Mouse (Mus musculus) embryonic facial prominence, embryonic 14.5 days (tissue): Measurements from ENCODE around the gene Shroom3. TPM values are rescaled to one million over a fixed set of nuclear protein-coding genes. Genes with fewer than 3 reads are reported as not detected.

Experiments used
- ATAC-seq: fragments of 200-750 bp; cut with Nextera tagmentation; 2 replicates; pipeline ENCODE4 v1.8.0; 2017; ENCODE audit warnings: low read depth, moderate number of reproducible peaks, moderate TSS enrichment
- DNase-seq: peaks from one replicate; pipeline ENCODE4 v3.0.0-alpha.2; 2015; ENCODE audit warnings: low spot score
- H3K27ac ChIP-seq: fragments of 300-500 bp; sonication (generic); replicated peaks from 2 replicates; pipeline ENCODE4 v1.5.1; 2014; ENCODE audit warnings: low read depth, mild to moderate bottlenecking, low read length, moderate library complexity
- H3K27me3 ChIP-seq: fragments of 300-500 bp; sonication (generic); replicated peaks from 2 replicates; pipeline ENCODE4 v1.6.1; 2014; ENCODE audit warnings: low read length; ENCODE audit not compliant: control insufficient read depth, insufficient read depth
- H3K36me3 ChIP-seq: fragments of 300-500 bp; sonication (generic); 2 replicates; pipeline ENCODE4 v1.6.1; 2014; ENCODE audit warnings: low read length, mixed read lengths; ENCODE audit not compliant: control insufficient read depth, insufficient read depth
- H3K4me1 ChIP-seq: fragments of 300-500 bp; sonication (generic); 2 replicates; pipeline ENCODE4 v1.6.1; 2014; ENCODE audit warnings: antibody characterized with exemption, low read length; ENCODE audit not compliant: control insufficient read depth, insufficient read depth
- H3K4me2 ChIP-seq: fragments of 300-500 bp; sonication (generic); 2 replicates; pipeline ENCODE4 v1.6.1; 2014; ENCODE audit warnings: low read depth, mild to moderate bottlenecking, low read length, moderate library complexity, mixed read lengths
- H3K4me3 ChIP-seq: fragments of 300-500 bp; sonication (generic); 2 replicates; pipeline ENCODE4 v1.5.1; 2014; ENCODE audit warnings: low read depth, mild to moderate bottlenecking, low read length
- H3K9ac ChIP-seq: fragments of 300-500 bp; sonication (generic); 2 replicates; pipeline ENCODE4 v1.6.1; 2014; ENCODE audit warnings: low read depth, mild to moderate bottlenecking, low read length, moderate library complexity, mixed read lengths
- H3K9me3 ChIP-seq: fragments of 300-500 bp; sonication (generic); 2 replicates; pipeline ENCODE4 v1.6.1; 2016; ENCODE audit warnings: low read length; ENCODE audit not compliant: control insufficient read depth
- WGBS: fragments of 180-500 bp; shearing (Covaris S2); extraction: QIAGEN DNeasy Blood & Tissue Kit; methylation state at CpG from one replicate; pipeline ENCODE4 v1.1.7; 2014; 5-methylcytosine and 5-hydroxymethylcytosine counted together
- polyA plus RNA-seq: library from polyadenylated mRNA; unstranded; fragments of >200 nt; fragmentation: Nextera tagmentation; extraction: Ambion mirVana; gene quantifications from 2 replicates; pipeline ENCODE4 v1.2.1, GENCODE M21; 2014

Gene Shroom3
- 3.4 and 4.4 TPM in 2 replicates for polyA plus RNA-seq

GRCm38 (mm10) chr5:92683351-92683807, at the start of gene Shroom3:
Gene Shroom3, plus strand, starts transcription at chr5:92683435.
- peak; percentile 38 for DNase-seq
- ATAC-seq = no peak
- no peaks in the 10 kb centered on the region for H3K9me3 ChIP-seq

GRCm38 (mm10) chr5:92633526-92633925, 49.7 kb upstream of the Shroom3 start:
- 61% methylated on average over 4 of the region's 4 CpGs for WGBS
- no peak overlapping the region for H3K4me2 ChIP-seq
- no peak for DNase-seq

More at GRCm38 (mm10) chr5:92683351-92683807, at the start of gene Shroom3:
- Histone ChIP-seq H3K27me3 (peaks cover 4% of the 10 kb centered on the region; the same call in 1 of the 2 replicates), H3K4me1 (peaks cover 5% of the 10 kb centered on the region; the same call in 1 of the 2 replicates), H3K4me2 (peak within 1 kb of the TSS; percentile 95), H3K9ac (peak within 1 kb of the TSS; percentile 63), H3K36me3 (no peaks in the 10 kb centered on the region), H3K27ac (peak within 1 kb of the TSS; percentile 29; the same call in 1 of the 2 replicates), H3K4me3 (peak within 1 kb of the TSS; percentile 49)
- WGBS = under 1% methylated on average over 24 of the region's 26 CpGs

GRCm38 (mm10) chr5:92634916-92635315, 48.3 kb upstream of the Shroom3 start:
- Histone ChIP-seq H3K9me3 (no peaks in the 10 kb centered on the region), H3K9ac (no peak overlapping the region), H3K4me3 (no peak overlapping the region), H3K4me2 (no peak overlapping the region), H3K27me3 (no peaks in the 10 kb centered on the region), H3K36me3 (no peaks in the 10 kb centered on the region), H3K27ac (no peak overlapping the region), H3K4me1 (no peaks in the 10 kb centered on the region)
- no peak for ATAC-seq
- WGBS = 63% methylated on average over 3 of the region's 3 CpGs
- no peak for DNase-seq

More at GRCm38 (mm10) chr5:92633526-92633925, 49.7 kb upstream of the Shroom3 start:
- Histone ChIP-seq H3K9ac (no peak overlapping the region), H3K4me1 (no peaks in the 10 kb centered on the region), H3K9me3 (no peaks in the 10 kb centered on the region), H3K27me3 (no peaks in the 10 kb centered on the region), H3K4me3 (no peak overlapping the region), H3K36me3 (no peaks in the 10 kb centered on the region), H3K27ac (no peak overlapping the region)
- no peak for ATAC-seq

- Histone ChIP-seq H3K36me3 (no peaks in the 10 kb centered on the region), H3K9ac (no peak overlapping the region), H3K4me2 (no peak overlapping the region), H3K27me3 (no peaks in the 10 kb centered on the region), H3K4me3 (no peak overlapping the region), H3K4me1 (no peaks in the 10 kb centered on the region), H3K9me3 (no peaks in the 10 kb centered on the region), H3K27ac (no peak overlapping the region)
- no peak for ATAC-seq
- WGBS = 84% methylated on average over 5 of the region's 5 CpGs
- no peak for DNase-seq
Observed at GRCm38 (mm10) chr5:92635891-92636290, 47.3 kb upstream of the Shroom3 start.

- no peak for ATAC-seq
- H3K4me1 ChIP-seq = no peaks in the 10 kb centered on the region
- 79% methylated on average over 3 of the region's 3 CpGs for WGBS
- no peak overlapping the region for H3K4me3 ChIP-seq
- no peak overlapping the region for H3K4me2 ChIP-seq
- H3K9me3 ChIP-seq = 0 out of 2 replicates have a peak, but pooled peaks cover 2% of the 10 kb centered on the region
- no peak overlapping the region for H3K27ac ChIP-seq
- no peaks in the 10 kb centered on the region for H3K36me3 ChIP-seq
- no peak overlapping the region for H3K9ac ChIP-seq
- no peaks in the 10 kb centered on the region for H3K27me3 ChIP-seq
- no peak for DNase-seq
Observed at GRCm38 (mm10) chr5:92640861-92641260, 42.4 kb upstream of the Shroom3 start.

GRCm38 (mm10) chr5:92656256-92656655, 27.0 kb upstream of the Shroom3 start:
- no peaks in the 10 kb centered on the region for H3K27me3 ChIP-seq
- H3K36me3 ChIP-seq = no peaks in the 10 kb centered on the region
- no peak overlapping the region for H3K4me3 ChIP-seq
- no peaks in the 10 kb centered on the region for H3K9me3 ChIP-seq
- ATAC-seq (no peak), DNase-seq (peak; percentile 62)
- no peak overlapping the region for H3K9ac ChIP-seq
- no peaks in the 10 kb centered on the region for H3K4me1 ChIP-seq
- no peak overlapping the region for H3K4me2 ChIP-seq
- 16% methylated on average over 1 of the region's 1 CpGs for WGBS
- H3K27ac ChIP-seq = no peak overlapping the region

- DNase-seq = no peak
- H3K4me1 ChIP-seq = no peaks in the 10 kb centered on the region
- H3K36me3 ChIP-seq = no peaks in the 10 kb centered on the region
- no peak overlapping the region for H3K4me2 ChIP-seq
- no peaks in the 10 kb centered on the region for H3K27me3 ChIP-seq
- ATAC-seq = no peak
- no peak overlapping the region for H3K4me3 ChIP-seq
- peaks cover 4% of the 10 kb centered on the region; the same call in 1 of the 2 replicates for H3K9me3 ChIP-seq
- H3K27ac ChIP-seq = no peak overlapping the region
- WGBS = 60% methylated on average over 2 of the region's 2 CpGs
- H3K9ac ChIP-seq = no peak overlapping the region
Observed at GRCm38 (mm10) chr5:92664321-92664720, 18.9 kb upstream of the Shroom3 start.

GRCm38 (mm10) chr5:92666860-92667259, 16.4 kb upstream of the Shroom3 start:
- no peak overlapping the region for H3K27ac ChIP-seq
- H3K4me3 ChIP-seq = no peak overlapping the region
- no peaks in the 10 kb centered on the region for H3K27me3 ChIP-seq
- ATAC-seq = no peak
- H3K9me3 ChIP-seq = peaks cover 4% of the 10 kb centered on the region; the same call in 1 of the 2 replicates
- no peak for DNase-seq
- H3K9ac ChIP-seq = no peak overlapping the region
- no peaks in the 10 kb centered on the region for H3K36me3 ChIP-seq
- no peak overlapping the region for H3K4me2 ChIP-seq
- 66% methylated on average over 5 of the region's 5 CpGs for WGBS
- no peaks in the 10 kb centered on the region for H3K4me1 ChIP-seq
